Mouse (Mus musculus) heart, adult 11 months (tissue): ENCODE data around the gene Gm45799.
A peak's percentile ranks its signal among the peaks of the same experiment; 100 is the strongest.

Experiments
- DNase-seq: peaks from one replicate; pipeline ENCODE4 v3.0.0; 2022

The Gm45799 gene

DNA sequence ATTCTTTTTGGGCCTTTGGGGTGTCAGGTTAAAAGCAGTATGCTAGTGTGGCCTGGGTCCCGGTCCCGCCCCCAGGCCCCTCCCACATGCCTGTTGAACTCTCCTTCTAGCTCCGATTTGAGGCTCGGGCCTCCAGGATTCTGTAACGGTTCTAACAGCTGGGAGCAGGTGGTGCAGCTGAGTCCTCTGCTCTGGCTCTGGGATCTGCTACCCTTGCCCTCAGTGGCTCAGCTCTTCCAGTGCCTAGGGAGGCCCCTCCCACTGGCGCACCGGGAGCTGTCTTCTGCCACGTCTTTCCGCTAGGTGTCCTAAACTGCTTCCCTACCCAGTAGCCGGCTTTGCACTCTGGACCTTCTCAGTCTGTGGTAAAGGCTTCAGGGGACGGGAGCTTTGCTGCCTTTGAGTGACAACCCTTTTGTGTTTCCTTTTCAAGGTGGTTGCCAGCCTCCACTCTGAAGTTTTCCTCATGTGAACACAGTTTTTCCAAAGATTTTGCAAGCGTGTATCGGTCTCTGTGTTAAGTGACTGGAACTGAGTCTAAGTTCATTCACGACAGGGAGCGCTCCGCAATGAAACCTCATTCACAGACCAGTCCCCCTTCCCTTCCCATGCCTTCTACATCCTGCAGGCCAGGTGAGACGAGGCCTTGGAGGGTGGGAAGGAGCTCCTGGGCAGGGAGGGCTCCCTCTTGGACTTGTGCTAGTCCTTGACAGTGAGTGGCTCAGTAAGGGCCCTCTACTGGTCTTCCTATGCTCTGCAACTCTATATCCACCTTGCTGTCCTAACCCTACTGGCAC is 10.5 kb downstream of the Gm45799 start, which contains the start of gene Dnhd1:
TSS of gene Dnhd1 (plus strand) at position 189 of the 797 bp plus-strand sequence.
- DNase-seq: peak; percentile 98

DNA sequence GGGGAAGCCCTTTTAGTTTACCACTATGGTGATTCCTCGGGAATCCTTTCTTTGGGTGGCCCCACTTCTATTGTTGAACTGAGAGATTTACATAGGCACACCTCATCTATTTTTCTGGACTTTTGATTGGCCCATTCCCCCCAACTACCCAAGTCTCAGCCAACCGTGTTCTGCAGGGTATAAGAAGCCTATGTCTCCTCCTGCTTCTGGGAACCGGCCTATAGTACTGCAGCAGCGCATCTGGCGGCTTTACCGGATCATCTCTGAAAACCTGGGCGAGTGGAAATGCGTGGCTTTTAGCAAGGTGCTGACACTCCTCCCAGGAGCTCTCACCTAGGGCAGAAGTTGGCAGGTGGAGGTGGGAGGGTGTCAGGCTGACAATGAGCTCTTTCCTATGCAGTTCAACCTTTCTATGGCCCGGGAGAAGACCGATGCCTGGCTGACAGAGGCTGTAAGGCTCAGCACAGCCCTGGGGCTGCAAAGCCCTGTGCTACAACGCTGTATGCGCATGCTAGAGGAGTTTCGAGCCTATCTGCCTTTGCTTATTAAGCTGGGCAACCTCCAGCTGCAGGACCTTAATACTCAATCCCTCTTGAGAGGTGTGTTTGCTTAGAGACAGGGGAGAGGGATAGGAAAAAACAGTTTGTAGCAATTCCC is 45.3 kb downstream of the Gm45799 start:
- peak; percentile 69 for DNase-seq

DNA sequence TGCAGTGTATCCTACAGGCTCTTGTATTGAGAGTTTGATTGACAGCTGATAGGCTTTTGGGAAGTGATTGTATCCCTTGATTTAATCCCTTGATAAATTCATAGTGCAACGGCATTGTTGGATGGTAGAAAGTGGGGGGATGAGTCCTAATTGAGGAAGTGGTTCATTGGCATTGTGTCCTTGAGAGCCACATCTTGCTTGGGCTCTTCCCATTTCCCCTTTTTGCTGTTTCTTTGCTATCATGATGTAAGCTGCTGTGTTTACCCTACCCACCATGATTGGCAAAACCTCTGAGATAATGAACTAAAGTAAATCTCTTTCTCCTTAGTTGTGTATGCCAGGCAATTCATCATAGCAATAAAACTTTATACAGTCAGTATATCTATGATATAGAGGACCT is 50.5 kb downstream of the Gm45799 start:
- DNase-seq: peak; percentile 92

DNA sequence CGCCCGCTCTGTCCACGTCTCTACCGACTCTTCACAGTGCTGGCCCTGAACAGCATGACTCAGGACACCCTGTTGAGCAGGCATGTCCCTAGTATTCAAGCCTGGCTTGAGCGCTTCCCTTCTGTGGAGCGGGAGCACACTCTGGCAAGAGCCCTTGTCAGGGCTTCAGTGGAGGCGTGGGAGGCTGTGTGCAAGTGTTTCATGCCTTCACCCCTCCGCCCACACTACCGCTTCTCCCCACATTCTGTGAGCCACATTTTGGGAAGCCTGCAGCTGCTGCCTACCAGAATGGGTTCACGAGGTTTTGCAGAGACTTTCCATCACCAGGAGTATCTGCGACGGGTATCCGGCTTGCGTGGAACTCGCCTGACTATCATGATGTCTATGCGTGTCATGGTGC is 62.8 kb downstream of the Gm45799 start:
- peak; percentile 74 for DNase-seq

DNA sequence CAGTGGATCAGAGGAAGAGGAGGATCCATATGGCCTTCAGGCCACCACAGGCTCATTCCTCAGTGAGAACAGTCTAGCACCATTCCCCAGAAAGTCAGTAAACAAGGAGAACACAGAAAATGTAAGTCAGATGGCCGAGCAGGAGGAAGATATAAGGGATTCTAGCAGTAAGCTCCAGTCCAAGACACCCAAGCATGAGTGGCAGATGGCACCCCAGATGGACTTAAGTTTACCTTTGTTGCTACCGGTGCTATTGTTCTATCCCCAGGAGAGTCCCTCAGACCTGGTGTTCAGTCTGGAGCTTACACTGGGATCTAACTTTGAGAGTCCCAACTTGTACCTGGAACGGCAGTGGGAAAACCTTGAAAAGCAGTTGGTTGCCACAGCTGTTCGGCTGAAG is 63.5 kb downstream of the Gm45799 start:
- DNase-seq: peak; percentile 76

DNA sequence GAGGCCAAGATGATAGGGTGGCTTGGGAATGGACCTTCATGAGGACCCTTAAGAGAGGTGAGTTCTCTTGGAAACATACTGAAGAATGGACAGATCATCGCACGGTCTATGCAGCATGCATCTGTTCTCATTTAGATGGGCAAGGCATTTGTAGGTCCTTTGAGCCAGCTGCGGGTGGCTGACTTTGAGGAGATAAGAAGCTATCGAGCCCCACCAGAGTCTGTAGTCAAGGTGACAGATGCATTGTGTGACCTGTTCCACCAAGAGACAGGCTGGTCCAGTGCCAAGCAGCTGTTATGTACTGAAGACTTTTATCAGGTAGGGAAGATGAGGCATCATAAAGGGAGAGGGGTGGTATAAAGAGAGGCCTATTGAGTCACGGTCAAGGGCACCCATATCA is 68.4 kb downstream of the Gm45799 start:
- peak; percentile 66 for DNase-seq

DNA sequence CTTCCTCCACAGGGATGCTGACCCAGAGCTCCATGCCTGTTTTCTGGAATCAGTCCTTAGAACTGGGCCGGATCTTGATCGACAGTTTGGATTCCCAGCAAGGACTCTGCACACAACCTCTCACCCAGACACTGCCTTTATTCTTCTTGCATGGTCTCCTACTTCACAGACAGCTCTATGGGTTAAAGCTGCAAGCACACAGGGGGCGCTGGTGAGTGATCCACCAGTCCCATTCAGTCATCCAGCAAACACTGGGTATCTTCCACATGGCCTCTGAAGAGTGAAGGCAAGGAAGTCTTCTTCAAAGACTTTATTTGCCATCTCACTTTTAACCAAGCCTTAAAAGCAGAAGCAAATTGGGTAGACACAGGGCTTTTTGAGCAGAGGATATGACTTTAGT is 75.0 kb downstream of the Gm45799 start:
- DNase-seq: no peak

DNA sequence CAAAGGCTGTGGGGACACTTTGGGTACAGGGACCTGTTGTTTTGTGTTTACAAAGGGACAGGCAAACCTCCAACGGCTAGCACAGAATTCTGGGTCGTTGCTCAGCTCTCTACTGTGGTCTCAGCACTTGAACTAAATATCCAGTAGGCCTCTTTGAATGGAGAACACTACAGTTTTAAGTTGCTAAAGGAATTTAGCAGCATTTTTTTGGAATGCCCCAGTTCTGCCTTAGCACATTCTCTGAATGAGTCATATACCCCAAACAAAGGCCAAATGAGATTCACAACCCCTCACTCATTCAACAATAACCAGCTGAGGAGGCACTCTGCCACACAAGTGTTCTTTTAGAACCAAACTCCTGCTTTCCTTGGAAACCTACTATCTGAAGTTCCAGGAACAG is 81.6 kb downstream of the Gm45799 start:
- no peak for DNase-seq

DNA sequence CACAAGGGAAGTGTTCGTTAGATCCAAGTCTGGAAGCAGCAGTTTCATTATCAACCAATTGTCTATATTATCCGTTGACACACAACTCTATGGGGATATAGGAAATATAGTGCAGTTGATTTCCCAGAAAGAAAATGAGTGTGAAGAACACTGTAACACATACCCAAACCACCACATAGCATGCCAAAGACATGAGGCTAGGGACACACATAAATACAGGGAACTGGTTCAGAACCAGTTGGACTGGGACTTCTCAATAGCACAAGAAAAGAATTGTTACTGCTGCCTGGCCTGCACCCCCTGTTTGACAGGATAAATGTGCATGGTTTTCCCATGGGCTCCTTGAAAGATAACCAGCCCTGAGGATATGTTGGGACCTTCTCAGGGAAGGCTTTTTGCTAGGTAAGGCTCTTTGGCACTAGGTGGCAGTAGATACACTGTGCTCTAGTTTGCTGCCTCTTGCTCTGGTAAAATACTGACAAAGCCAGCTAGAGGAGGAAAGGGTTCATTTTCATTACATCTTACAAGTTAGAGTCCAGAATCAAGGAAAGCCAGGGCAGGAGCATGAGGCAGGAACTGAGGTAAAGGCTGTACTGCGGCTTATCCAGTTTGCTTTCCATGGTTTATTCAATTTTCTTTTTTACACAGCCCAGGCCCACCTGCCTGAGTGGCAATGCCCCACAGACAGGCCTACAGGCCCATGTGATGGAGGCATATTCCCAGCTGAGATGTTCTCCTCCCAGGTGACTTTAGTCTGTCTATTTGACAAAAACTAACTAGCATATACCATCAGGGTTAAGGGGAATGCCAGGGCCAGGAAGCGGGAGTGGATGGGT is 86.0 kb downstream of the Gm45799 start:
- peak; percentile 94 for DNase-seq

DNA sequence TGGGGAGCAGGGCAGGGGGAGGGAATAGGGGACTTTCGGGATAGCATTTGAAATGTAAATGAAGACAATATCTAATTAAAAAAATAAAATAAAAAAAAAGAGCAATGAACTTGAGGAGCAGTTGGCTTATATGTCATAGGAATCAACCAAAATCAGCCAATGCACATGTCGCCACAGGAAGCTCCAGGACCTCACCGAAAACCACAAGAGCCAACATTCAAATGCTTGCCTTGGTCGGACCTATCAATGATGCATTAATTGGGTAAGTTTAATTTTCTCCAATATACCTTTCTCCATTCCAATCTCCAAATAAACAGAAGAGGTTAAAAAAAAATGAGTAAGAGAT is 86.6 kb downstream of the Gm45799 start:
- peak; percentile 56 for DNase-seq

DNA sequence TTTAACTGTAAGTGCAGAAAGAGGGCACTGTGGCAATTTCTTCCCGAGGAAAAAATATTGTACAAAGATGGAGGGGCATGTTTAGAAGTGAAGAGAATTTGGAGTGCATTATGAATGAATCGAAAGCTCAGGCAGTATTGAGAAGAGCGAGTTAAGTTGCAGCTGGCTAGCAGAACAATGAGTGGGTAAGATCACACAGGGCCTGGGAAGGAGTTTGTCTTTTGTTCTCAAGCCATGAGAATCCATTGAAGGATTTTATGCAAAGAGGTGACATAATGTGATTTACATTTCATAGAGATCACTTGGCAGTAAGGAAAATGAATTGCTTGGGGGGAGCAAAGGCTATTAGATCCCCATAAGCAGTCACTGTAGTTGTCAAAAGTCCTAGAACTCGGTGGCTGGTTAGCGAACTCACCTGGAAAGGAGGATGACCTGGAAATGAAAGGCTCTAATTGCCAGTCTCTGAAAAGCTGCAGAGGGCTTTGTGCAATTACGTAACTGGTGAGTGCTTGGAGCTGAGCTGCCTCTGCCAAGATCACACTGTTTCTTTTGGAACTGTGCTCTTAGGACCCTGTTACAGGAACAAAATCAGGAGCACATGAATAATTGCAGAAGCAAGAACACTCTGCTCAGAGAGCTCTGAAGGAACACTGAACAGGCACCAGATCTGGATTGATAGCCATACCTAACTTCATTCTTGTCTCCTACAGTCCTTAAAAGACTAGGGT is 88.5 kb downstream of the Gm45799 start:
- DNase-seq: peak; percentile 95

DNA sequence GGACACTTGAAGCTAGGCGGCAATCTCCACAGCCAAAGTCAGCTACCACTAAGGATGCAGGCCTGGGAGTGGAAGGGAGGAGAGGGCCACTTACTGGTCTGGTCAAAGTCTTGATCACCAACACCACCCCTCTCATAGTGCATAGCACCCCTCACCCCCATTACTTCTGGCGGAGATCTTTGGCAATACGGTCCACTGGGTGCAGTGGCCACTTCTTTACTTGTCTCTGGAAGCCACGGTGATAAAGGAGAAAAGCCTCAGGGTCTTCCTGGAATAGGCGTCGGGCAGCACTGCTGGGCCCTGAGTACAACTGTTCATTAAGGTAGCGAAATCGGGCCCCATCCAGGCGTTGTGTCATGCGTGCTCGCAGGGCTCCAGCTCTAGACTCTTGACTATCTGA is 93.5 kb downstream of the Gm45799 start:
- DNase-seq: peak; percentile 91
